Mouse (Mus musculus): Measurements from ENCODE around the gene Atp2a3. TPM values are rescaled to one million over a fixed set of nuclear protein-coding genes. Genes with fewer than 3 reads are reported as not detected.
A peak's percentile ranks its signal among the peaks of the same experiment; 100 is the strongest.

The Atp2a3 gene
- polyA plus RNA-seq, 1 experiment from 2014 or later: 3.8 TPM

GRCm38 (mm10) chr11:72955339-72955974 lies 5.5 kb upstream of the Atp2a3 start:
- ATAC-seq (replicated peaks; ENCODE audit: insufficient number of reproducible peaks, insufficient read depth, low FRiP score, low read depth): peak; percentile 33
- peaks cover 16% of the 10 kb centered on the region for H3K27me3 ChIP-seq
- H3K9ac ChIP-seq: no peak overlapping the region
- H3K4me1 ChIP-seq (replicated peaks): peaks cover 45% of the 10 kb centered on the region
- H3K27ac ChIP-seq: 0 out of 2 replicates have a peak overlapping the region, but pooled peaks have one; percentile 10
- H3K4me3 ChIP-seq: no peak overlapping the region
- no peak overlapping the region for H3K4me2 ChIP-seq
- H3K36me3 ChIP-seq: no peaks in the 10 kb centered on the region
- no peaks in the 10 kb centered on the region for H3K9me3 ChIP-seq (replicated peaks)
- WGBS: 44% methylated on average over 5 of the region's 5 CpGs

GRCm38 (mm10) chr11:72957318-72957717 lies 3.7 kb upstream of the Atp2a3 start:
- Histone ChIP-seq H3K4me2 (no peak overlapping the region), H3K27ac (no peak overlapping the region), H3K4me3 (no peak overlapping the region), H3K36me3 (no peaks in the 10 kb centered on the region), H3K27me3 (peaks cover 31% of the 10 kb centered on the region), H3K4me1 (replicated peaks) (peaks cover 45% of the 10 kb centered on the region), H3K9ac (no peak overlapping the region), H3K9me3 (replicated peaks) (no peaks in the 10 kb centered on the region)
- WGBS: 35% methylated on average over 2 of the region's 2 CpGs
- no peak for ATAC-seq (replicated peaks; ENCODE audit: insufficient number of reproducible peaks, insufficient read depth, low FRiP score, low read depth)

GRCm38 (mm10) chr11:72959924-72960679 lies 867 bp upstream of the Atp2a3 start:
- no peaks in the 10 kb centered on the region for H3K36me3 ChIP-seq
- 18% methylated on average over 15 of the region's 15 CpGs for WGBS

GRCm38 (mm10) chr11:72960723-72961071 lies 272 bp upstream of the Atp2a3 start:
- 6% methylated on average over 15 of the region's 15 CpGs for WGBS
- Histone ChIP-seq H3K9ac (peak overlapping the region; percentile 25; the same call in 1 of the 2 replicates), H3K27ac (no peak overlapping the region), H3K4me1 (replicated peaks) (peaks cover 37% of the 10 kb centered on the region), H3K4me3 (peak overlapping the region; percentile 49), H3K9me3 (replicated peaks) (no peaks in the 10 kb centered on the region), H3K27me3 (peaks cover 34% of the 10 kb centered on the region), H3K36me3 (no peaks in the 10 kb centered on the region), H3K4me2 (peak overlapping the region; percentile 82)
- no peak for ATAC-seq (replicated peaks; ENCODE audit: insufficient number of reproducible peaks, insufficient read depth, low FRiP score, low read depth)

More at GRCm38 (mm10) chr11:72959924-72960679, 867 bp upstream of the Atp2a3 start:
- Histone ChIP-seq H3K27ac (no peak overlapping the region), H3K27me3 (peaks cover 34% of the 10 kb centered on the region), H3K9ac (no peak overlapping the region), H3K4me3 (peak overlapping the region; percentile 49; the same call in 1 of the 2 replicates), H3K9me3 (replicated peaks) (no peaks in the 10 kb centered on the region), H3K4me1 (replicated peaks) (peaks cover 33% of the 10 kb centered on the region), H3K4me2 (peak overlapping the region; percentile 82)
- no peak for ATAC-seq (replicated peaks; ENCODE audit: insufficient number of reproducible peaks, insufficient read depth, low FRiP score, low read depth)

- WGBS: 79% methylated on average over 2 of the region's 2 CpGs
- H3K27ac ChIP-seq: peak overlapping the region; percentile 45; the same call in 1 of the 2 replicates
- peaks cover 34% of the 10 kb centered on the region for H3K27me3 ChIP-seq
- no peaks in the 10 kb centered on the region for H3K36me3 ChIP-seq
- no peaks in the 10 kb centered on the region for H3K9me3 ChIP-seq (replicated peaks)
- H3K9ac ChIP-seq: no peak overlapping the region
- no peak overlapping the region for H3K4me3 ChIP-seq
- peak overlapping the region; percentile 18; the same call in 1 of the 2 replicates for H3K4me2 ChIP-seq
- ATAC-seq (replicated peaks; ENCODE audit: insufficient number of reproducible peaks, insufficient read depth, low FRiP score, low read depth): no peak
- H3K4me1 ChIP-seq (replicated peaks): peaks cover 37% of the 10 kb centered on the region
Observed at GRCm38 (mm10) chr11:72962378-72962777, 1.4 kb downstream of the Atp2a3 start.

- no peaks in the 10 kb centered on the region for H3K9me3 ChIP-seq (replicated peaks)
- ATAC-seq (replicated peaks; ENCODE audit: insufficient number of reproducible peaks, insufficient read depth, low FRiP score, low read depth): 0 out of 2 replicates have a peak, but pooled peaks have one; percentile 12
- peaks cover 34% of the 10 kb centered on the region for H3K27me3 ChIP-seq
- H3K36me3 ChIP-seq: no peaks in the 10 kb centered on the region
- no peak overlapping the region for H3K9ac ChIP-seq
- 0 out of 2 replicates have a peak overlapping the region, but pooled peaks have one; percentile 12 for H3K27ac ChIP-seq
- H3K4me1 ChIP-seq (replicated peaks): peaks cover 37% of the 10 kb centered on the region
- no peak overlapping the region for H3K4me3 ChIP-seq
- WGBS: 29% methylated on average over 7 of the region's 7 CpGs
- H3K4me2 ChIP-seq: peak overlapping the region; percentile 18
Observed at GRCm38 (mm10) chr11:72963058-72963788, 2.3 kb downstream of the Atp2a3 start.

GRCm38 (mm10) chr11:72963789-72964294 lies 2.9 kb downstream of the Atp2a3 start:
- peaks cover 37% of the 10 kb centered on the region for H3K4me1 ChIP-seq (replicated peaks)
- H3K27me3 ChIP-seq: peaks cover 34% of the 10 kb centered on the region
- 60% methylated on average over 3 of the region's 3 CpGs for WGBS
- ATAC-seq (replicated peaks; ENCODE audit: insufficient number of reproducible peaks, insufficient read depth, low FRiP score, low read depth): no peak
- H3K4me3 ChIP-seq: no peak overlapping the region
- H3K9ac ChIP-seq: no peak overlapping the region
- no peaks in the 10 kb centered on the region for H3K9me3 ChIP-seq (replicated peaks)
- H3K36me3 ChIP-seq: no peaks in the 10 kb centered on the region
- H3K4me2 ChIP-seq: peak overlapping the region; percentile 18
- no peak overlapping the region for H3K27ac ChIP-seq

GRCm38 (mm10) chr11:72974995-72975503 lies 14.1 kb downstream of the Atp2a3 start:
- Histone ChIP-seq H3K27ac (no peak overlapping the region), H3K4me3 (no peak overlapping the region), H3K4me1 (replicated peaks) (no peaks in the 10 kb centered on the region), H3K27me3 (peaks cover 5% of the 10 kb centered on the region; the same call in 1 of the 2 replicates), H3K9ac (no peak overlapping the region), H3K4me2 (no peak overlapping the region), H3K9me3 (replicated peaks) (no peaks in the 10 kb centered on the region), H3K36me3 (no peaks in the 10 kb centered on the region)
- WGBS: 78% methylated on average over 13 of the region's 13 CpGs
- ATAC-seq (replicated peaks; ENCODE audit: insufficient number of reproducible peaks, insufficient read depth, low FRiP score, low read depth): no peak

- H3K4me2 ChIP-seq: no peak overlapping the region
- peaks cover 1% of the 10 kb centered on the region; the same call in 1 of the 2 replicates for H3K4me1 ChIP-seq (replicated peaks)
- no peak overlapping the region for H3K4me3 ChIP-seq
- WGBS: 80% methylated on average over 9 of the region's 9 CpGs
- ATAC-seq (replicated peaks; ENCODE audit: insufficient number of reproducible peaks, insufficient read depth, low FRiP score, low read depth): no peak
- no peaks in the 10 kb centered on the region for H3K9me3 ChIP-seq (replicated peaks)
- no peaks in the 10 kb centered on the region for H3K36me3 ChIP-seq
- no peak overlapping the region for H3K9ac ChIP-seq
- H3K27ac ChIP-seq: no peak overlapping the region
- H3K27me3 ChIP-seq: no peaks in the 10 kb centered on the region
Observed at GRCm38 (mm10) chr11:72982516-72982915, 21.5 kb downstream of the Atp2a3 start.

- H3K4me3 ChIP-seq: no peak overlapping the region
- ATAC-seq (replicated peaks; ENCODE audit: insufficient number of reproducible peaks, insufficient read depth, low FRiP score, low read depth): no peak
- H3K4me1 ChIP-seq (replicated peaks): peaks cover 6% of the 10 kb centered on the region; the same call in 1 of the 2 replicates
- 45% methylated on average over 5 of the region's 5 CpGs for WGBS
- no peaks in the 10 kb centered on the region for H3K36me3 ChIP-seq
- H3K27ac ChIP-seq: no peak overlapping the region
- H3K27me3 ChIP-seq: no peaks in the 10 kb centered on the region
- no peak overlapping the region for H3K9ac ChIP-seq
- no peaks in the 10 kb centered on the region for H3K9me3 ChIP-seq (replicated peaks)
- no peak overlapping the region for H3K4me2 ChIP-seq
Observed at GRCm38 (mm10) chr11:72983283-72983682, 22.3 kb downstream of the Atp2a3 start.

- Histone ChIP-seq H3K27ac (no peak overlapping the region), H3K4me2 (no peak overlapping the region)
Observed at GRCm38 (mm10) chr11:72986745-72987144, 25.8 kb downstream of the Atp2a3 start.

More at GRCm38 (mm10) chr11:72986745-72987144, 25.8 kb downstream of the Atp2a3 start:
- Histone ChIP-seq H3K9me3 (replicated peaks) (no peaks in the 10 kb centered on the region), H3K27me3 (no peaks in the 10 kb centered on the region), H3K36me3 (no peaks in the 10 kb centered on the region), H3K9ac (no peak overlapping the region), H3K4me3 (no peak overlapping the region), H3K4me1 (replicated peaks) (peaks cover 30% of the 10 kb centered on the region)
- ATAC-seq (replicated peaks; ENCODE audit: insufficient number of reproducible peaks, insufficient read depth, low FRiP score, low read depth): no peak
- 79% methylated on average over 5 of the region's 5 CpGs for WGBS

Measured in heart, embryonic 15.5 days (tissue).